Mouse (Mus musculus): Measurements from ENCODE around the gene Phf1.

Gene Phf1

DNA sequence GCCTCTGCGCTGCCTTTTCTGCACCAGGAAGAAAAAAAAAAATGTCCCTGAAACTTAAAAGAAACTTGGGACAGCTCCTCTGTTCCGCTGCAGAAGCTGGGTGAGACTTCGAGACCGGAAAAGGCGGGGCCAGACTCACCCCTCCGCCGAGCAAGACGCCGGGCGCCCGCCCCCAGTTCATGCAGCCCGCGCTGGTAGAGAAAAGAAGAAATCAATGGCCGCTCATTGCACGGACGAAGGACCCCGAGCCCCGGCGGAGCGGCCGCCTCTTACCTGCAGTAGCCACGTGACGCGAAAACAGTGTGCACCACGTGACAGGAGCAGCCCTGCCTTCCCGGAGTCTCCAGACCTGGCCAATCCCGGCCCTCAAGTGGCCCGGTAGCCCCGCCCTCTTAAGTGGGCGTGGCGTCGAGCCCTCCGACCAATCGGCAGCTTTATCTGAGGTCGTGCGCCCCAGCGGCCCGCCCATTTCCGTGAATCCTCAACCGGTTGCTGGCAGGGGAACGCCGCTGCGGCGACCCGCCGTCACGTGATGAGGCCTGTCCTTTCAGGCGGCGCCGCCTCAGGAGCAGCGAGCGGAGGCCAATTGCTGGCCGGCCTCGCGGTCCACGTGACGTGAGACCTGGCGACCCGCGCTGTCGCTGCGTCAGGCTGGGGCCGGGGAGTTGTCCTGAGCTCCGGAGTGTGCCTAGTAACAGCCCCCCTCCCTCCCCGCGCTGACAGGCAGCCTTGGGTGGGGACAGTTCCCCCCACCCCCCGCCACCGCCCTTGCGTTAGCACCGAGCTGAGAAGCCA, 6.5 kb downstream of the Phf1 start, which contains the start of gene Cuta:
Gene Cuta (minus strand): TSS at position 392 of the 795 bp plus-strand sequence.
- no peak for TF ChIP-seq CTCF (conservative IDR thresholded peaks at IDR 0.05; ENCODE audit: low read length)
- no peak for TF ChIP-seq POU5F1 (IDR thresholded peaks at IDR 0.05; ENCODE audit: borderline replicate concordance, low read length)
- no peak for TF ChIP-seq NANOG (IDR thresholded peaks at IDR 0.05; ENCODE audit: borderline replicate concordance, low read length)
- peaks cover 23% of the 10 kb centered on the region for H3K27me3 ChIP-seq (ENCODE audit: insufficient read depth, low read length)
- H3K4me1 ChIP-seq (replicated peaks; ENCODE audit: low read depth, low read length), result peaks cover 72% of the 10 kb centered on the region
- H3K9me3 ChIP-seq (ENCODE audit: low read length), result no peaks in the 10 kb centered on the region
- H3K36me3 ChIP-seq (ENCODE audit: insufficient read depth, low read length), result peaks cover 41% of the 10 kb centered on the region
- H3K4me3 ChIP-seq (replicated peaks; ENCODE audit: low read length), result peak within 1 kb of the TSS; percentile 91

DNA sequence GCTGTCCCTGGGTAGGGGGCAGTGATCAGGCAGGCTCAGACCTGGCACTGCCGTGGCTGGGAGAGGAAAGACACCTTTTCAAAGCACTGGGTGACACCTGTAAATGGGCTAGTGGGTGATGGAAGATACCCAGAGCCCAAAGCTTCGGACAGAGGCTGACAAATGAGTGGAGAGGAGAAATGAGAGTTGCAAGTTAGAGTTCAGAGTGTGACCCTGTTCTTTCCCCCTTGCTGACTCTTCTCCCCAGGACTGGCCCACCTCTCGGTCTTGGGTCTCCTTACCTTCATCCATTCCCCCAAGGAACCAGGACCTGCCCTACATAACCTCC, 7.1 kb downstream of the Phf1 start:
- TF ChIP-seq NANOG (IDR thresholded peaks at IDR 0.05; ENCODE audit: borderline replicate concordance, low read length) (no peak), CTCF (conservative IDR thresholded peaks at IDR 0.05; ENCODE audit: low read length) (no peak), POU5F1 (IDR thresholded peaks at IDR 0.05; ENCODE audit: borderline replicate concordance, low read length) (no peak)

DNA sequence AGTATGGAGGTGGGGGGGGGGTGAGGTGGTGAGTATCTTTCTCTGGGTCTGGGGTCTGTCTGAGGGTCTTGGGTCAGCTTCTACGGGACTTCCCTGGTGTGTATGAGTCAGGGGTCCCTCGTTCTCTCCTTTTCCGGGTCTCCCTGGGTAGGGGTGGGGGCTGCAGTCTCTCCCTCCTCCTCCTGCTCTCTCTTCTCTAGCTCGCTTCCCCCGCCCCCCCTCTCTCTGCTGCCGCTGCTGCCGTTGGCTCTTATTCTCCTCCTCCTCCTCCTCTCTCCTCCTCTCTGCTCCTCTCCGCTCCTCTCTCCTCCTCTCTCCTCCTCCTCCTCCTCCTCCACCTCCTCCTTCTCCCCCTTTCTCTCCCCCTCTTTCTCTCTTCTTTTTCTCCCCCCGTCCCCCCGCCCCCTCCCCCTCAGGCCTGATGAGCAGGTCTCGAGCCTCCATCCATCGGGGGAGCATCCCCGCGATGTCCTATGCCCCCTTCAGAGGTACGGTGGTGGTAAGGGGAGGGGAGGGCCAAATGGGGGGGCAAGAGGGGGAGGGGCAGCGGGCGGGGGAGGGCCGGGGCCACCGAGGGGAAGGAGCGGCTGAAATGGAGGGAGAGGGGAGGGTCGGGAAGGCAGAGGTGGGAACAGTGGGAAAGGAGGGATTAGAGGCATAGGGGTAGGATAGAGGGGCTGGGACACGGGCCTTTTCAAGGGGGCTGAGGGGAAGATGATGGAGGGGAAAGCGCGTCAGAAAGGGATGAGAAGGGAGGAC, 8.4 kb downstream of the Phf1 start, which contains the start of gene Syngap1:
Gene Syngap1 (plus strand): TSS at position 223 of the 759 bp plus-strand sequence.
- Histone ChIP-seq H3K36me3 (ENCODE audit: insufficient read depth, low read length) (peaks cover 22% of the 10 kb centered on the region), H3K4me1 (replicated peaks; ENCODE audit: low read depth, low read length) (peaks cover 74% of the 10 kb centered on the region), H3K9me3 (ENCODE audit: low read length) (no peaks in the 10 kb centered on the region), H3K4me3 (replicated peaks; ENCODE audit: low read length) (peak within 1 kb of the TSS; percentile 91), H3K27me3 (ENCODE audit: insufficient read depth, low read length) (peaks cover 40% of the 10 kb centered on the region)
- TF ChIP-seq CTCF (conservative IDR thresholded peaks at IDR 0.05; ENCODE audit: low read length), result no peak
- TF ChIP-seq POU5F1 (IDR thresholded peaks at IDR 0.05; ENCODE audit: borderline replicate concordance, low read length), result no peak
- TF ChIP-seq NANOG (IDR thresholded peaks at IDR 0.05; ENCODE audit: borderline replicate concordance, low read length), result no peak

More for the DNA sequence above, 7.1 kb downstream of the Phf1 start:
- H3K36me3 ChIP-seq (ENCODE audit: insufficient read depth, low read length), result peaks cover 35% of the 10 kb centered on the region
- H3K9me3 ChIP-seq (ENCODE audit: low read length), result no peaks in the 10 kb centered on the region
- peaks cover 73% of the 10 kb centered on the region for H3K4me1 ChIP-seq (replicated peaks; ENCODE audit: low read depth, low read length)
- peaks cover 28% of the 10 kb centered on the region for H3K27me3 ChIP-seq (ENCODE audit: insufficient read depth, low read length)
- peak overlapping the region; percentile 91 for H3K4me3 ChIP-seq (replicated peaks; ENCODE audit: low read length)

DNA sequence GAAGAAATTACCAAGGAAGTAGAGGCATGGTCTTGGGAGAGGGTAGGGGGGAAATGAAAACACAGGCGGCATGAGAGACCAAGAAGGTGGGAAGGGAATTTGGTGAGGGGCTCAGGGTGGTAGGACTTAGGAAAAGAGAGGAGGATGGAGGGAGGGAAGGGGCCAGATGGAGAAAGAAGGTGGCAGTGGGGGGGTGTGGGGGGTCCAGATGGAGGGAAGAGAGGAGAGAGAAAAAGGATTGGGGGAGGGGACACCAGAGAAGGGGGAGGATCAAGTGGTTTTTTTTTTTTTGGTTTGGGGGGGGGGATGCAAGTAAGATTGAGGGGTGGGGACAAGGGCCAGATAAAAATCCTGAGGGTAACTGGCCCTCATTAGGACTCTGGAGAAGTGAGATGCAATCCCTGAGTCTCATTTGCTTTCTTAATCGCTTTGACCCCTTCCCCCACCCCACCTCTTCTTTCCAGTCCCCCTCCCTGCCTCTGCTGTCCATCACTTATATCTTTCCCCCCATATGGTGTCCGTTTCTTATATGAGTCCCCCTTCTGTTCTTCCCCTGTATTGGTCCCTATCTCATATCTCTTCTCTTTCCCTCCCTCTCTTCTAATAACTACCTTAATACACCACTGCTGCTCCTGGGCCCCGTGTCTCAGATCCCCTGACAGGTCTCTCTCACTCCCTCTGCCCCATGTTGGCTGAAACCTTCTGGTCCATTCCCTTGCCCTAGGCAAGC, 9.2 kb downstream of the Phf1 start:
- Histone ChIP-seq H3K4me1 (replicated peaks; ENCODE audit: low read depth, low read length) (peaks cover 71% of the 10 kb centered on the region), H3K27me3 (ENCODE audit: insufficient read depth, low read length) (peaks cover 43% of the 10 kb centered on the region), H3K36me3 (ENCODE audit: insufficient read depth, low read length) (peaks cover 14% of the 10 kb centered on the region), H3K4me3 (replicated peaks; ENCODE audit: low read length) (peak overlapping the region; percentile 43; the same call in 1 of the 2 replicates), H3K9me3 (ENCODE audit: low read length) (no peaks in the 10 kb centered on the region)
- no peak for TF ChIP-seq NANOG (IDR thresholded peaks at IDR 0.05; ENCODE audit: borderline replicate concordance, low read length)
- TF ChIP-seq CTCF (conservative IDR thresholded peaks at IDR 0.05; ENCODE audit: low read length), result no peak
- no peak for TF ChIP-seq POU5F1 (IDR thresholded peaks at IDR 0.05; ENCODE audit: borderline replicate concordance, low read length)

DNA sequence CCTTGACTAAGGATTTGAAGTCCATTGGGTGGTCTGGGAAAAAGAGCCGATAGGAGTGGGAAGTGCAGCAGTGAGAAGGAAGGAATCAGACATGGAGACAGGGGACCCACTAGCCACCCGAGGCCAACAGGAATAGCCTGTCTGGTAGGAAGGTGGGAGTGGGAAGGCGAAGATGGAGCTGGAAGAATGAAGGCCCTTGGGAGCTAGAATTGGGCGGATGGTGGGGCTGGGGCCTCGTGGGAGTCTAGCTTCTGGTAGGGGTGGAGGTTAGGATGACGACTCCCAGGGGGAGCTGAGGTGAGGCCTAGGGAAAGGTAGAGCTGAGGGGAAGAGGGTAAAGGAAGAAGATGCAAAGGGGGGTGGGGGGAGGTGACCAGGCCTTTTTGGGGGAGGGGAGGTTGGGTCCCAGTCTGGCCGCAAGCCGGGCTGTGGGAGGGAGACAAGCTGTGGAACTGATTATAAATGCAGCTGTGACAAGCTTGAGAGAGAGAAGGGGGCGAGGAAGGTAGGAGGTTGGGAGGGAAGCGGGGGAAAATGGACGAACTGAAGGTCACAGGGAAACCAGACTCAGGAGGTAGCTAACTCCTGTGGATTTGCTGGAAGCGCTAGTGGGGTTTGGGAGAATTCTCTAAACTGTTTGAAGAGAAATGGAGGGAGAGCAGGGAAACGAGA, 13.1 kb downstream of the Phf1 start:
- TF ChIP-seq NANOG (IDR thresholded peaks at IDR 0.05; ENCODE audit: borderline replicate concordance, low read length) (no peak), CTCF (conservative IDR thresholded peaks at IDR 0.05; ENCODE audit: low read length) (no peak), POU5F1 (IDR thresholded peaks at IDR 0.05; ENCODE audit: borderline replicate concordance, low read length) (no peak)

DNA sequence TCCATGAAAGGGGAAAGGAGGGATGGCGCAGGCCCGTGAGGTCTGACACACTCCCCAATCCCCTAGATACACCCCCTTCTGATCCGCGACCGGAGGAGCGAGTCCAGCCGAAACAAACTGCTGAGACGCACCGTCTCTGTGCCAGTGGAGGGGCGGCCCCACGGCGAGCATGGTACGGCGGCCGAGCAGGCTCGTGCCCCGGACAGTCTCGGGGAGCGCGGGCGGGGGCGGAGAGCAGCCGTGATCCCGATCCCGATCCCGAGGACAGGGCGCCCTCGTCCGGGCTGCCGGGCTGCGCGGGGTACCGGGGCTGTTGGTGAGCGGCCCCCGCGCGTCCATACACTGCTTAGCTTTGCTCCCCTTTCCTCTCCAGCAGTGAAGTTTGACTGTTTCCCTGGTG, 13.7 kb downstream of the Phf1 start:
- peak overlapping the region; percentile 76 for H3K4me3 ChIP-seq (replicated peaks; ENCODE audit: low read length)

More for the DNA sequence above, 13.1 kb downstream of the Phf1 start:
- Histone ChIP-seq H3K36me3 (ENCODE audit: insufficient read depth, low read length) (no peaks in the 10 kb centered on the region), H3K27me3 (ENCODE audit: insufficient read depth, low read length) (peaks cover 66% of the 10 kb centered on the region), H3K4me3 (replicated peaks; ENCODE audit: low read length) (peak overlapping the region; percentile 76), H3K9me3 (ENCODE audit: low read length) (no peaks in the 10 kb centered on the region), H3K4me1 (replicated peaks; ENCODE audit: low read depth, low read length) (peaks cover 67% of the 10 kb centered on the region)

DNA sequence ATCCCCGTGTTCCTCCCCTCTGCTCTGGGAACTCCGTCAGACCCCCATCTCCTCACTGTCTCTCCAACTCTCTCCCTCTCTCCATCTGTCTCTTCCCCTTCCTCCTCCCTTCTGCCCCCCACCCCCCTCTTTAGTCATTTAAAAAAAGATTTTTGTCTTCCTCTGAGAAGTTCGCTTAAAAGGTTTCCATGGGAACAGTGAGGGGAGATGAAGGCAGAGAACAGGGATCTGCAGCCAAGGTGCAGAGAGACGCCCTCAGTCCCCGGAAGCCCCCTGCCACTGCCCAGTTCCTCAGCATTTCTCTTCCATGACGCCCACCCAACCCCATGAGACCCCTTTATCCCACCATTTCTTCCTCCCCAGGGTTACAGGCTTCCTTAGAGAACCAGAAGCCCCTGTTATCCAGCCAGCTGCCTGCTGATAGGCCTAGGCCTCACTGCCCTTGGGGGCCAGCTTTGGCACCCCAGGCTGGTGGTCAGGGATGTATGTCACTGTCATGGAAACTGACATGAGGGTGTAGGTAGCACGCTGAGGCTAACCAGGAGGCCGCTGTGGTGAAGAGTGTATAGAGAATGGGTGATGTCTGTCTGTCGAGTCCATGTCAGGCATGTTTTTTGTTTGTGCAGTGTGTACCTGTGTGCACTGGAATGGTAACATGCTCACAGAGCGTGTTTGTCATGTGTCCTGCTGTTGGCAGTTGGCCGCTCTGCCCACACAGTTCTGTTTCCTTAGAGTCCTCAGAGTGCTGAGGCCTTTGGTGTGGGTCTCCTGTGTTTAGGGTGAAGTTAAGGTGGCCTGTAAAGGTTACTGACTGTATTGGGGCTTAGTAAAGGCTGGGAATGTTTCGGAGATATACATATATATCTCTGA, 14.6 kb downstream of the Phf1 start:
- no peak for TF ChIP-seq POU5F1 (IDR thresholded peaks at IDR 0.05; ENCODE audit: borderline replicate concordance, low read length)
- TF ChIP-seq CTCF (conservative IDR thresholded peaks at IDR 0.05; ENCODE audit: low read length), result no peak
- TF ChIP-seq NANOG (IDR thresholded peaks at IDR 0.05; ENCODE audit: borderline replicate concordance, low read length), result no peak
- Histone ChIP-seq H3K27me3 (ENCODE audit: insufficient read depth, low read length) (peaks cover 67% of the 10 kb centered on the region), H3K4me1 (replicated peaks; ENCODE audit: low read depth, low read length) (peaks cover 71% of the 10 kb centered on the region), H3K36me3 (ENCODE audit: insufficient read depth, low read length) (no peaks in the 10 kb centered on the region), H3K9me3 (ENCODE audit: low read length) (no peaks in the 10 kb centered on the region), H3K4me3 (replicated peaks; ENCODE audit: low read length) (peak overlapping the region; percentile 76)

More for the DNA sequence above, 13.7 kb downstream of the Phf1 start:
- Histone ChIP-seq H3K4me1 (replicated peaks; ENCODE audit: low read depth, low read length) (peaks cover 70% of the 10 kb centered on the region), H3K9me3 (ENCODE audit: low read length) (no peaks in the 10 kb centered on the region), H3K36me3 (ENCODE audit: insufficient read depth, low read length) (no peaks in the 10 kb centered on the region), H3K27me3 (ENCODE audit: insufficient read depth, low read length) (peaks cover 67% of the 10 kb centered on the region)
- TF ChIP-seq CTCF (conservative IDR thresholded peaks at IDR 0.05; ENCODE audit: low read length) (no peak), POU5F1 (IDR thresholded peaks at IDR 0.05; ENCODE audit: borderline replicate concordance, low read length) (no peak), NANOG (IDR thresholded peaks at IDR 0.05; ENCODE audit: borderline replicate concordance, low read length) (no peak)

All from E14TG2a.4 (cell line).